Mouse (Mus musculus) intestine, embryonic 16.5 days (tissue): Measurements from ENCODE around the gene Pnma5. TPM values are rescaled to one million over a fixed set of nuclear protein-coding genes. Genes with fewer than 3 reads are reported as not detected.

ENCODE experiments used
- ATAC-seq: fragments of 200-750 bp; cut with Nextera tagmentation; 2 replicates; pipeline ENCODE4 v1.8.0; 2017; ENCODE audit warnings: moderate TSS enrichment, moderate library complexity
- H3K27ac ChIP-seq: fragments of 300-500 bp; sonication (generic); 2 replicates; pipeline ENCODE4 v1.5.1; 2014; ENCODE audit warnings: mild to moderate bottlenecking, low read length
- H3K27me3 ChIP-seq: fragments of 300-500 bp; sonication (generic); replicated peaks from 2 replicates; pipeline ENCODE4 v1.6.1; 2014; ENCODE audit warnings: low read length, control low read depth, mixed read lengths; ENCODE audit not compliant: control insufficient read depth, insufficient read depth
- H3K36me3 ChIP-seq: fragments of 300-500 bp; sonication (generic); 2 replicates; pipeline ENCODE4 v1.6.1; 2014; ENCODE audit warnings: low read length, control low read depth; ENCODE audit not compliant: control insufficient read depth, insufficient read depth
- H3K4me1 ChIP-seq: fragments of 300-500 bp; sonication (generic); 2 replicates; pipeline ENCODE4 v1.6.1; 2014; ENCODE audit warnings: low read length, control low read depth, mixed read lengths; ENCODE audit not compliant: control insufficient read depth, insufficient read depth
- H3K4me2 ChIP-seq: fragments of 300-500 bp; sonication (generic); 2 replicates; pipeline ENCODE4 v1.6.1; 2014; ENCODE audit warnings: low read depth, low read length, control low read depth
- H3K4me3 ChIP-seq: fragments of 300-500 bp; sonication (generic); 2 replicates; pipeline ENCODE4 v1.5.1; 2014; ENCODE audit warnings: mild to moderate bottlenecking, low read length
- H3K9ac ChIP-seq: fragments of 300-500 bp; sonication (generic); 2 replicates; pipeline ENCODE4 v1.6.1; 2014; ENCODE audit warnings: low read depth, low read length
- H3K9me3 ChIP-seq: fragments of 300-500 bp; sonication (generic); 2 replicates; pipeline ENCODE4 v1.6.1; 2016; ENCODE audit warnings: low read length, control low read depth; ENCODE audit not compliant: control insufficient read depth
- WGBS: fragments of 180-500 bp; shearing (Covaris S2); extraction: QIAGEN DNeasy Blood & Tissue Kit; methylation state at CpG from one replicate; pipeline ENCODE4 v1.1.7; 2014; 5-methylcytosine and 5-hydroxymethylcytosine counted together
- polyA plus RNA-seq: library from polyadenylated mRNA; unstranded; fragments of >200 nt; fragmentation: Nextera tagmentation; extraction: Ambion mirVana; gene quantifications from 2 replicates; pipeline ENCODE4 v1.2.1, GENCODE M21; 2015

Gene Pnma5
- polyA plus RNA-seq, 1 experiment from 2014 or later, result not detected

DNA sequence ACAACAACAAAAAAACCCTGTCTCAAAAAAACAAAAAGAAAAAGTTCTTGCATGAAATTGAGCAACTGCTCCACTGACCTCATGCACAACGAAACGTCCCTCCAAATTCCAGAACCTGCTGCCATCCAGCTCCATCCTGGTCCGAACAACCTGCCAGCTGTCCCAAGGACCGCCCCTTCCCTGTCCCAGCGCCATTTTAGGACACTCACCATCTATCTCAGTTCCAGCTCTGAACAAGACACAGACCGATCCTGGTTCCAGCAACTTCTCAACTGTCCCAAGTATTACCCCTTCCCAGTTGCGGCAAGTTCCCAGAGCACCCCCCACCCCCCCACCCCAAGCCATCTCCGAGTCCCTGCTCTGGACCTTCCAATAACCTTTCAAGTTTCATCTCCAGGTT, 1.9 kb upstream of the Pnma5 start:
- H3K36me3 ChIP-seq, result no peaks in the 10 kb centered on the region
- H3K27me3 ChIP-seq, result 0 out of 2 replicates have a peak, but pooled peaks cover 2% of the 10 kb centered on the region
- 74% methylated on average over 8 of the region's 8 CpGs for WGBS
- no peak overlapping the region for H3K4me3 ChIP-seq
- H3K4me2 ChIP-seq, result no peak overlapping the region
- H3K9ac ChIP-seq, result no peak overlapping the region
- ATAC-seq, result no peak
- H3K9me3 ChIP-seq, result no peaks in the 10 kb centered on the region
- H3K4me1 ChIP-seq, result no peaks in the 10 kb centered on the region
- H3K27ac ChIP-seq, result no peak overlapping the region

DNA sequence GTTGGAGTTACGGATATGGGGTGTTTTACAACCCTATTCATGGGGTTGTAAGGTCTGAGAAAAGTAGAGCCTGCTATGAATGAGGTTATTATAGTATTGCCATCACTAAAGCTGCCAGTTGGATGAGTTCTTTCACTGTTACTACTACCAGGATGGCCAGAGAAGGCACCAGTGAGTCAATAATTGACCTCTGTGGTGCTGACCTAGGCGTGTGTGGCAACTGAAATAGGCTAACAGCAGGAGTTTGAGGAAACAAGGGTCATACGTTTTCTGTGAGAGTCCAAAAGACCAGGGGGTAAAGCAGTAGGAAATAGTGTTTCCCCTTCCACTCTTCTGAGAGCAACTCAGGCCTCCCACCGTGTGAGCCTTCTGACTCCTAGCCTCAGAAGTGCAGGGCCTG, 24.1 kb downstream of the Pnma5 start:
- Histone ChIP-seq H3K9me3 (no peaks in the 10 kb centered on the region), H3K36me3 (no peaks in the 10 kb centered on the region), H3K4me2 (no peak overlapping the region), H3K4me1 (no peaks in the 10 kb centered on the region), H3K27ac (no peak overlapping the region), H3K27me3 (peaks cover 2% of the 10 kb centered on the region; the same call in 1 of the 2 replicates), H3K9ac (no peak overlapping the region), H3K4me3 (no peak overlapping the region)
- ATAC-seq, result no peak
- 63% methylated on average over 4 of the region's 4 CpGs for WGBS

DNA sequence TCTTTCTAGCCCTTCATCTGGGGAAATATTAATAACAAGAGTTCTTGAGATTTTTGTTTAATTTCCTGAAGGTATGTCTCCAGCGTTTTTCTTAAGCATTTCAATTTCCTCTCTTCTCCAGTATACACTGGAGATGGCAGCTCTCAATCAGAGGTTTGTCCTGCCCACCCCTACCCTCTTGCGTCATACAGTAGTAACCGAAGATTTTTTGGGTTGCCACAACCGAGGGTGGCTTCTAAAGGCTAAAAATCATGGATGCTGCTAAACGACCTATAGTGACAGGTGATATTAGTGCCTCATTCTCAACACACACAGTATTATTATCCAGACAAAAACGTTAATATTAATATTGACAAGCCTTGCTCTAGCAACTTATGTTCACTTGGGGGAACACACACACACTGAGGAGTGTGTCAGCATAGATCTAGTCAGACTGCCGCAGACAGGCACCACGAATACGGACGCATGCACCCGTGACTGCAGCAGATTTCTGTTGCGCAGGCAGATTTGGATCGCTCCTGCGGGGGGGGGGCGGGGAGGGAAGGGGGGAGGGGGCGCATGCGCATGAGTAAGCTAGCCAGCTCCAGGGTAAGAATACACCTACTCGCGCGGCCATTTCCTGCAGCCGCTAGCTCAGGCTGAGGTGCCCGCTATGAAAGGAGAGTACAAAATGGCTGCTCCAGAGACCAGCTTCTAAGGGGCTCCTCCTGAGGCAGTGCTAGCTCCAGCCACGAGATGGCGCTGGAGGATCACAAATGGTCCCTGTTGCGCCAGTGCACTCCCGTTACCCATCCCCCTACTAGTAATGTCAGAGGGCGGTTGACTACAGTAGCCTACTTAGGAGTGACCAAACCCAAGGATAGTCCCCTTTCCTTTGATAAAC, 29.1 kb downstream of the Pnma5 start:
- H3K4me3 ChIP-seq, result peak overlapping the region; percentile 42
- peak; percentile 100 for ATAC-seq
- no peaks in the 10 kb centered on the region for H3K36me3 ChIP-seq
- peak overlapping the region; percentile 48 for H3K4me2 ChIP-seq
- H3K4me1 ChIP-seq, result no peaks in the 10 kb centered on the region
- peak overlapping the region; percentile 48; the same call in 1 of the 2 replicates for H3K9ac ChIP-seq
- no peaks in the 10 kb centered on the region for H3K27me3 ChIP-seq
- 14% methylated on average over 24 of the region's 27 CpGs for WGBS
- 0 out of 2 replicates have a peak overlapping the region, but pooled peaks have one; percentile 23 for H3K27ac ChIP-seq
- no peaks in the 10 kb centered on the region for H3K9me3 ChIP-seq

GRCm38 (mm10) chrX:73005678-73006077, 31.2 kb downstream of the Pnma5 start:
- no peak overlapping the region for H3K27ac ChIP-seq

DNA sequence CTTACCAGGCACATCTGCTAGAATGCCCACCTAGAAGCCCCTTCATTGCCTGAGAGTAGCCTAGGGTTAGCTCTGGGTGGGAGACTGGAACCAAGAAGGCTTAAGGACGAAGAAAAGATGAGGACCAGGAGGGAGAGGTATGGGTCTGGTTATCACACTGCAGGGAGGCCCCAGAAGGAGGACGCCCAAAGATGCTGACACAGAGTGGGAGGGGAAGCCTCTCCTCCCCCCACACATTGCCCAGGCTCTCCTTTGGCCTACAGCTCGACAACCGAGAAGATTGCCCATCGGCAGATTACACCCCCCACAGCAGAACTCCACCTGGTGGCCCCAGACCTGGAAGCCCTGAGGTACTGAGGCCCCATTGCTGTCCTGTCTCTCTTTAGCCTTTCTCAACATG, 33.8 kb downstream of the Pnma5 start:
- H3K4me3 ChIP-seq, result no peak overlapping the region
- no peak for ATAC-seq
- 76% methylated on average over 5 of the region's 5 CpGs for WGBS

More at GRCm38 (mm10) chrX:73005678-73006077, 31.2 kb downstream of the Pnma5 start:
- Histone ChIP-seq H3K4me2 (no peak overlapping the region), H3K36me3 (no peaks in the 10 kb centered on the region), H3K9me3 (no peaks in the 10 kb centered on the region), H3K27me3 (no peaks in the 10 kb centered on the region; the same call in 1 of the 2 replicates), H3K9ac (no peak overlapping the region), H3K4me1 (no peaks in the 10 kb centered on the region), H3K4me3 (no peak overlapping the region)
- ATAC-seq, result no peak
- 66% methylated on average over 4 of the region's 4 CpGs for WGBS

DNA sequence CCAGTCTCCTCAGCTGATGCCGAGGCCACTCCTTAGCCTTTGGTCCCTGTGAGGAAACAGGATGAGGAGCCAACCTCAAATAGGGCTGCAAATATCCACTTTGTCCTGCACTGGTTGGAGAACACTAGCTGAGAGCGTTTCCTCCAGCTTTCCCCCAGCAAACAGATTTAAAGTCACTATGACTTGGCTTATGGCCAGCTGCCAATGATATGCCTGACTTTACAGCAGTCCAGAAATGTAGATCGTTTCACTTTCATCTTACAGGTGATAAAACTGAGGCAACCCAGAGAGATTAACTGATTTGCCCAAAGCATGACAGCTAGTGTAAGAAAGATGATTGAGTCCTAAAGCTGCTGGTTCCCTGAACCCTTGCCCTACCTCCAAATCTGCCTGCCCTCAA, 41.4 kb downstream of the Pnma5 start:
- peak; percentile 55; the same call in 1 of the 2 replicates for ATAC-seq
- WGBS, result 56% methylated on average over 3 of the region's 3 CpGs

More for the DNA sequence above, 33.8 kb downstream of the Pnma5 start:
- Histone ChIP-seq H3K27me3 (peaks cover under 1% of the 10 kb centered on the region; the same call in 1 of the 2 replicates), H3K4me2 (no peak overlapping the region), H3K36me3 (no peaks in the 10 kb centered on the region), H3K9me3 (no peaks in the 10 kb centered on the region), H3K4me1 (no peaks in the 10 kb centered on the region), H3K9ac (no peak overlapping the region), H3K27ac (no peak overlapping the region)

DNA sequence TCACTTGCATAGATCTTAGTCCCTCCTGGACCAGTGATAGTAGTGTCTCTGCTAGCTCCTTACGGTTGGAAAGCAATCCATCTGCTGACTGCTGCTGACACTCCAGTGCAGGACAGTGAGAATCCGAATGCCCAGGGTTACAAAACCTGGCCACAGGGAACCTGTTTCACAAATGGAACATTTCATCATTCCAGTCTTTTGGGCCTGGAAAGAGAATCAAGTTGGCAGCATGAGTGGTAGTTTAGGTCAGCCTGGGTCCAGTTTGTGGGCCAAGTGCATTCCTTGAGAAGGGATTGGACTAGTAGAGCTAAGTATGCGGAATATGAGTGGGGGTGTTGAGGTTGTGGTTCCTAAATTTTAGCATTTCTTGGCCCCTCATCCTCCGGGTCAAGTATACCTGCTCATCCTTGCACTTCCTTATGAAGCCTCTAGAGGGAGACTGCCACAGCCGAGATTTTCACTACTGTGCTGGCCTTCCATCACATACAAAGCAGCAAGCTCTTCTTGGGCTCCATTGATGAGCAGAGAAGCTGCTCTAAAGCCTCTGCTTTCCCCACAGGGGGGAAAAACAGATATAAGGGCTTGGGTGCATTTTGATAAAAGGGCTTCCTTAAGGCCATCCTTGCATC, 44.5 kb downstream of the Pnma5 start:
- no peak for ATAC-seq
- Histone ChIP-seq H3K27ac (no peak overlapping the region), H3K4me1 (no peaks in the 10 kb centered on the region), H3K9me3 (no peaks in the 10 kb centered on the region), H3K36me3 (no peaks in the 10 kb centered on the region), H3K27me3 (peaks cover 7% of the 10 kb centered on the region; the same call in 1 of the 2 replicates), H3K4me2 (no peak overlapping the region), H3K9ac (no peak overlapping the region), H3K4me3 (no peak overlapping the region)
- WGBS, result 59% methylated on average over 5 of the region's 5 CpGs

More for the DNA sequence above, 41.4 kb downstream of the Pnma5 start:
- no peak overlapping the region for H3K4me2 ChIP-seq
- H3K9ac ChIP-seq, result no peak overlapping the region
- no peak overlapping the region for H3K4me3 ChIP-seq
- no peak overlapping the region for H3K27ac ChIP-seq
- no peaks in the 10 kb centered on the region for H3K4me1 ChIP-seq
- H3K9me3 ChIP-seq, result no peaks in the 10 kb centered on the region
- H3K36me3 ChIP-seq, result no peaks in the 10 kb centered on the region
- peaks cover 12% of the 10 kb centered on the region for H3K27me3 ChIP-seq

DNA sequence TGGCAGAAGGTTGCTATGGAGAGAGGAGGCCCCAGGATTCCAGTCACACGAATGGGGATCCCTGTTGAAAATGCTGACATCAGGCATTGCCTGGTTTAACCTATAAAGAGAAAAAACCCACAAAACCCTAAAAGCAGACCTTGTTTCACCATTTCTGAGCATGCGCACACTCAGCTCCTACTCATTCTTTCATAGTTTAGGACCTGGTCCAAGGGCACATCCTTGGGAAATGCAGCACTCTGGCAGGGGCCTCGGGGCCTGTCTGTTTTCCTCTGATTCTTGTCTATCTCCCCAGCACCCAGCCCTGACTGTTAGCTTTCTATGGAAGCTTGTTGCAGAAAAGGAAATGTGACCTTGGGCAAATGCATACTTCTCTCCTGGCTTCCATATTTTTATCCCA, 46.3 kb downstream of the Pnma5 start:
- Histone ChIP-seq H3K9ac (no peak overlapping the region), H3K9me3 (no peaks in the 10 kb centered on the region), H3K4me2 (no peak overlapping the region), H3K36me3 (no peaks in the 10 kb centered on the region), H3K27me3 (peaks cover 9% of the 10 kb centered on the region; the same call in 1 of the 2 replicates), H3K27ac (no peak overlapping the region), H3K4me1 (no peaks in the 10 kb centered on the region), H3K4me3 (no peak overlapping the region)
- no peak for ATAC-seq
- 74% methylated on average over 3 of the region's 3 CpGs for WGBS

DNA sequence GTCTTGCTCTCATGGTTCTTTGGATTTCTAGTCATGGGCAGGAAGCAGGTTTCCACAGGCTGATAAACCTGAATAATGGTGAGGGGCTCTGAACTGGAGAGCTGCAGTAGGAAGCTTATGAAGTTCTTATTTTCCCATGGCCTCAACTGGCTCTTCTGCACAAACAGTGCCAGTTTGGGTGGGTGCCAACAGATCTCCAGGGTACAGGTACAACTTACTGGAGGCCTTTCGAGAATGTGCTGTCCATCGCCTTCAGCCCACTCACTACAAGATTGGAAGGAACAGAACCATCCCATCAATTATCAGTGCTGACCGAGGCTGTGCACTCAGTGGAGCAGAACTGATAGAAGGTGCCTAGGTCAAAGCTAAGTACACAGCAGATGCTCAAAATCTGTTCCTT, 48.5 kb downstream of the Pnma5 start:
- no peak overlapping the region for H3K4me2 ChIP-seq
- WGBS, result 88% methylated on average over 3 of the region's 3 CpGs
- no peak for ATAC-seq
- no peak overlapping the region for H3K4me3 ChIP-seq
- no peaks in the 10 kb centered on the region for H3K4me1 ChIP-seq
- H3K27me3 ChIP-seq, result peaks cover 9% of the 10 kb centered on the region; the same call in 1 of the 2 replicates
- H3K9me3 ChIP-seq, result no peaks in the 10 kb centered on the region
- no peak overlapping the region for H3K9ac ChIP-seq
- H3K36me3 ChIP-seq, result no peaks in the 10 kb centered on the region
- H3K27ac ChIP-seq, result no peak overlapping the region
